Mouse (Mus musculus) stomach, postnatal 0 days (tissue): Measurements from ENCODE around the gene Rps3a1. TPM values are rescaled to one million over a fixed set of nuclear protein-coding genes. Genes with fewer than 3 reads are reported as not detected.

Experiments
- ATAC-seq: fragments of 200-750 bp; cut with Nextera tagmentation; 2 replicates; pipeline ENCODE4 v1.8.0; 2017; ENCODE audit not compliant: low FRiP score, low TSS enrichment
- DNase-seq: peaks from one replicate; pipeline ENCODE4 v3.0.0-alpha.2; 2016; ENCODE audit warnings: low spot score
- H3K27ac ChIP-seq: fragments of 300-500 bp; sonication (generic); replicated peaks from 2 replicates; pipeline ENCODE4 v1.5.1; 2014; ENCODE audit warnings: mild to moderate bottlenecking, control low read depth
- H3K27me3 ChIP-seq: fragments of 300-500 bp; sonication (generic); 2 replicates; pipeline ENCODE4 v1.6.1; 2014; ENCODE audit warnings: low read length; ENCODE audit not compliant: control insufficient read depth, insufficient read depth
- H3K36me3 ChIP-seq: fragments of 300-500 bp; sonication (generic); 2 replicates; pipeline ENCODE4 v1.6.1; 2014; ENCODE audit warnings: low read length, mixed read lengths; ENCODE audit not compliant: control insufficient read depth, insufficient read depth
- H3K4me1 ChIP-seq: fragments of 300-500 bp; sonication (generic); replicated peaks from 2 replicates; pipeline ENCODE4 v1.6.1; 2014; ENCODE audit warnings: antibody characterized with exemption; ENCODE audit not compliant: control insufficient read depth, insufficient read depth
- H3K4me2 ChIP-seq: fragments of 300-500 bp; sonication (generic); replicated peaks from 2 replicates; pipeline ENCODE4 v1.6.1; 2014; ENCODE audit warnings: low read depth, mild to moderate bottlenecking, control low read depth, moderate library complexity
- H3K4me3 ChIP-seq: fragments of 300-500 bp; sonication (generic); 2 replicates; pipeline ENCODE4 v1.5.1; 2014; ENCODE audit warnings: low read depth, low read length, control low read depth
- H3K9ac ChIP-seq: fragments of 300-500 bp; sonication (generic); 2 replicates; pipeline ENCODE4 v1.6.1; 2014; ENCODE audit warnings: mild to moderate bottlenecking, low read length, control low read depth, mixed read lengths
- H3K9me3 ChIP-seq: fragments of 300-500 bp; sonication (generic); 2 replicates; pipeline ENCODE4 v1.6.1; 2016; ENCODE audit warnings: low read length; ENCODE audit not compliant: control insufficient read depth
- CTCF ChIP-seq: IDR thresholded peaks from 2 replicates; pipeline ENCODE4 v1.5.1; 2016; ENCODE audit warnings: antibody characterized with exemption, low read depth, mild to moderate bottlenecking, moderate library complexity
- EP300 ChIP-seq: optimal IDR thresholded peaks from 2 replicates; pipeline ENCODE3; 2016; ENCODE audit warnings: antibody characterized with exemption
- WGBS: fragments of 180-500 bp; shearing (Covaris S2); extraction: QIAGEN DNeasy Blood & Tissue Kit; methylation state at CpG from one replicate; pipeline ENCODE4 v1.1.7; 2014; 5-methylcytosine and 5-hydroxymethylcytosine counted together
- polyA plus RNA-seq: library from polyadenylated mRNA; unstranded; fragments of >200 nt; fragmentation: Nextera tagmentation; extraction: Ambion mirVana; gene quantifications from 2 replicates; pipeline ENCODE4 v1.2.1, GENCODE M21; 2015

The Rps3a1 gene
- polyA plus RNA-seq, 1 experiment from 2014 or later = 1,198 TPM

GRCm38 (mm10) chr3:86139660-86140059 lies 2.8 kb downstream of the Rps3a1 start:
- ATAC-seq = no peak
- DNase-seq = no peak
- Histone ChIP-seq H3K27me3 (no peaks in the 10 kb centered on the region), H3K9ac (no peak overlapping the region), H3K36me3 (peaks cover 8% of the 10 kb centered on the region), H3K4me1 (no peaks in the 10 kb centered on the region), H3K4me3 (no peak overlapping the region), H3K27ac (no peak overlapping the region), H3K4me2 (no peak overlapping the region), H3K9me3 (no peaks in the 10 kb centered on the region)
- WGBS = 88% methylated on average over 4 of the region's 4 CpGs
- TF ChIP-seq CTCF = no peak
- TF ChIP-seq EP300 = no peak

DNA sequence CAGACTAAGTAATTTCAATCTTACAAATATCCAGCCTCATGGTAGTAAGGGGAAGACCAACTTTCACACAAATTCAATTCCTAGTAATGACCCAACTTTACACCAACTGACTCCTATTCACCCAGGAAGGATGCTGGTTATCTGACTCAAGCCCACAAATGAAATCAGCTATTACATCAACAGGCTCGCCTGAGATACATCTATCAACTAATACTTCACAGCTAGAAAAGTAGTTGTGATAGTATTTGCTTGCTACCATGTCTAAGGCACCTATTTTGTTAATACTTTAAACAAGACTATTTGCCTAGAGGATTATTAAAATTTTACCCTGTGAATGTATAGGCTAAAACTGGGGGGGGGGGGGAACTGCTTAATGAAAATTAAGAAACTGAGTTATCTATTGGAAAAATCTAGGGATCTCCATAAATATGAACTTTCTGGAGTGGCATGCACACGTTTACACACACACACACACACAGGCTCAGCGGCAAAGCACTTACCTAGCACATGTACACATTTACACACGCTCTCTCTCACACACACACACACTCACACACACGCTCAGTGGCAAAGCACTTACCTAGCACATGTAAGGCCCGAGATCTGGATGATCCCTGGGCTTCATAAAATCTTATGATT lies 5.4 kb downstream of the Rps3a1 start:
- no peak overlapping the region for H3K4me3 ChIP-seq
- no peaks in the 10 kb centered on the region for H3K27me3 ChIP-seq
- TF ChIP-seq EP300 (no peak), CTCF (no peak)
- ATAC-seq (no peak), DNase-seq (no peak)
- 85% methylated on average over 6 of the region's 6 CpGs for WGBS
- no peaks in the 10 kb centered on the region for H3K9me3 ChIP-seq
- H3K4me2 ChIP-seq = no peak overlapping the region
- H3K27ac ChIP-seq = no peak overlapping the region
- H3K9ac ChIP-seq = no peak overlapping the region
- peaks cover 8% of the 10 kb centered on the region for H3K36me3 ChIP-seq
- no peaks in the 10 kb centered on the region for H3K4me1 ChIP-seq

DNA sequence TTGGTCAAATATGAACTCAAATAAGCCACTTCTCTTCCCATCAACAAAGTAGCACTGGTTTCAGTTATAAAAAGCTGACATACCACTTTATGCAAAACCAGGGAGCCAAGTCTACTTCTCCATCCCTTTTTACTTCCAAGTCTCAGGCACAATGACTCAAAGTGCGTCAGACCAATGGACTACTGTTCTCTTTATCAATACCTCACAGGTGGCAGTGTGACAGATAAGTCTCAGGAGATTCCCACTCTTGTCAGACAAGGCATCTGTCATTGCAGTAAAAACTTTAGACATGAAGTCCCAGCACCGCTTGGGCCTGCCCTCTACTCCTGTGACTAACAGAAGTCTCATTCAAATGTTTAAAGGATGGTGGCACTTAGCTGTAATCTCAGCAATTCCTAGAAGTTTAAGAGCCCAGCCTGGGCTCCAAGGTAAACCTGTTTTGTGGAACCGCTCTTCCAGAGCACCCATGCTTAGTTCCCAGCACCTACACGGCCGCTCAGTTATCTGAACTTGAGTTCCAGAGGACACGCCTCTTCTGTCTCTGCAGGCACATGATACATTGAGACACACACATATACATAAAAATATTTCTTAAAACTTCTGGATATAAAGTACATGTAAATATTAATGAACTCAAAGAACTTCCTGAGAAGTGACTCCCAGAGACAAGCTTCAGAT lies 6.5 kb downstream of the Rps3a1 start:
- Histone ChIP-seq H3K27ac (no peak overlapping the region), H3K4me1 (no peaks in the 10 kb centered on the region), H3K4me2 (no peak overlapping the region), H3K36me3 (peaks cover 10% of the 10 kb centered on the region), H3K9me3 (no peaks in the 10 kb centered on the region), H3K27me3 (no peaks in the 10 kb centered on the region), H3K4me3 (no peak overlapping the region), H3K9ac (no peak overlapping the region)
- TF ChIP-seq EP300 (no peak), CTCF (no peak)
- 82% methylated on average over 6 of the region's 6 CpGs for WGBS
- ATAC-seq (no peak), DNase-seq (no peak)

DNA sequence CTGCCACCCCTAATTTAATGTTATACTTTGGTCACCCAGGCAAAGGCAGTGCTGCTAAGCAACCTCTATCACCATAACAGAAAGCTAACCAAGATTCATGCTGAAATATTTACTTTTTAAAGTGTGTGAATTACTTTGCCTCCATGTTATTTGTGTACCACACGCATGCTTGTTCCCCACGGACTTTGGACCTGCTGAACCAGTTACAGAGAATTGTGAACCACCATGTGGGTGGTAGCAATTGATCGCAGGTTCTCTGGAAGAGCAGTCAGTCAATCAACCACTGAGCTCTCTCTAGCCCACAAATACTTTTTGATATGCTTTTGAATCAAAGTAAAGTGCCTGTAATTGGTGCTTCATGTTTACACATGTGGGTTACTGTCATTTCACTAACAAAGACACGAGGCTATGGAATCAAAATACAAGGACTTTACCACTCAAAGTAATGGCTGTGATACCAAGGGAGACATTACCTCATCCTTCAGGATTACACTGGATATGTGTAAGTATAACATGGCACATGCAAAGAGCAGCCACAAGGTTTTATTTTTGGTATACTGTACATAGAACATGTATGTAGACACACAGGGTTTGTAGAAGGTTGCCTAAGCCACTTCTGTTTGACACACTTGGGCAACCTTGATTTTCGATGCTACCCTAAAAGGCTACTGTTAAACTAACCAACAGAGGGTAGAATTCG lies 7.4 kb downstream of the Rps3a1 start:
- H3K4me2 ChIP-seq = no peak overlapping the region
- peaks cover 8% of the 10 kb centered on the region for H3K36me3 ChIP-seq
- no peak overlapping the region for H3K4me3 ChIP-seq
- no peaks in the 10 kb centered on the region for H3K27me3 ChIP-seq
- no peak overlapping the region for H3K9ac ChIP-seq
- no peaks in the 10 kb centered on the region for H3K4me1 ChIP-seq
- TF ChIP-seq CTCF (no peak), EP300 (no peak)
- H3K27ac ChIP-seq = no peak overlapping the region
- DNase-seq = peak; percentile 56
- peak; percentile 77 for ATAC-seq
- WGBS = 70% methylated on average over 6 of the region's 6 CpGs
- H3K9me3 ChIP-seq = no peaks in the 10 kb centered on the region

DNA sequence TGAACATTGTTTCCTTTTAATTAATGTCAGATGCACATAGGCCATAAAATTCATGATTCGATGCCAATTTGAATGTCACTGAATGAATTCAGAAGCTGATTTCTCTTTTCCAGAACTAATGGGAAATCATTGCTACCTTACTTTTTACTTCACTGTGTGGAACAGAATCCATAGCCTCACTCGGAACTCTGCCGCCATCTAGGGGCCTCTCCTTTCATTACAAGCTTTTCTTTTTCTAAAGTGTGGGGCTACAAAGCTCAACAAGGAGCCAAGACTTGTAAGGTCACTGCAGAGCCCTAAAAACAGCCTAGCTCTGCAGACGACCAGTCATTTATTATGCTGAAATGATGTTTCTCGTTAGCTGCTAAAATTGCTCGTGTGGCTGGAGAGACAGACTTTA lies 12.7 kb downstream of the Rps3a1 start:
- H3K27me3 ChIP-seq = no peaks in the 10 kb centered on the region
- no peak overlapping the region for H3K27ac ChIP-seq
- no peak overlapping the region for H3K4me2 ChIP-seq
- ATAC-seq (no peak), DNase-seq (peak; percentile 73)
- peaks cover 8% of the 10 kb centered on the region for H3K36me3 ChIP-seq
- no peak for TF ChIP-seq EP300
- peak; percentile 89 for TF ChIP-seq CTCF
- no peak overlapping the region for H3K4me3 ChIP-seq
- H3K9ac ChIP-seq = no peak overlapping the region
- H3K4me1 ChIP-seq = no peaks in the 10 kb centered on the region
- H3K9me3 ChIP-seq = no peaks in the 10 kb centered on the region
- WGBS = 17% methylated on average over 6 of the region's 6 CpGs
